Mouse (Mus musculus) mammary gland, adult 2 months (tissue): Measurements from ENCODE around the gene Pias1. TPM values are rescaled to one million over a fixed set of nuclear protein-coding genes. Genes with fewer than 3 reads are reported as not detected.

Experiments
- polyA plus RNA-seq: library from polyadenylated mRNA; depleted of rRNA; stranded (reverse); fragments of >200 nt; gene quantifications from 2 replicates; pipeline ENCODE4 v1.2.3, GENCODE M21; 2012; ENCODE audit warnings: low replicate concordance; rRNA removed

The Pias1 gene
- polyA plus RNA-seq: 16.9 and 49.7 TPM in 2 replicates

DNA sequence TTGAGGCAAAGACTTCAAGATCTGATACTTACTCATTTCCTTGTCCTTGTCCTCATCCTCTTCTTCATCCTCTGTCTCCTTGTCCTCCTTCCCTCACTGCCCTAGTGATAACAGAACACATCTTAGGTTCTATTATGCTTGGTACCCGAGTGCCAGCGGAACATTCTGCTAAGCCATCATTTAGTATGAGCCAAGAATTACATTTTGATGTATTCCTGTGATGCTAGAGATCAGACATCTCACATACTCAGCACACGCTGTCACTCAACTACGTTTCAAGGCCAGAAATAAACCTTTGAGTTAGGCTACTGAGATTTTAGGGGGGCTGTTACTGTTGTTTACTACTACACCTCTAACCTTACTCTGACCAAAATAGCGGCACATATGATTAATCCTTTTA lies at the start of gene Pias1:
Gene Pias1 (minus strand): TSS at position 101 of the 400 bp plus-strand sequence.

DNA sequence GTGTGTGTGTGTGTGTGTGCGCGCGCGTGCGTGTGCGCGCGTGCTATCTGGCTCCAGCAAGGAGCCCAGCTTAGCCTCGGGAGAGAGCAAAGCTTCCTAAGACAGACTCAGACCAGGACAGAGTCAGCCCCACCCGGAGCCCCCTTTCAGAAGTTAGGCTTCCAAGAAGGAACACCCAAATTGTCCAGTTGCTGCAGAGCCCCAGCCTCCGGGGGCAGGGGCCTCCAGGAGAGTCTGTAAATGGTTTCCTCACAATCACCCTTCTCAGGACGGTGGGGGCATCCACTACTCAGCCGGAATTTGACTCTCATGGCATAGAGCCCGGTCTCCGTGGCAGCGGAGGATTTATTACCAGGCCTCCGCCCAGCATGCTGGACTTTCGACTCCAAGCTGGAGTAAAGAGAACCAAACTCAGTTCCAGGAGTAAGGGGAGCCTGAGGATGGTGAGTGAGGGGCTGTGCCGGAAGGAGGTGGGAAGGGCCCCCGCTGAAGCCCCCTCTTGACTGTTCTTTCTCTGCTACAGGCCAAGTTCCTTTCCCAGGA lies 129.9 kb downstream of the Pias1 start, which contains the start of gene Calml4:
Gene Calml4 (plus strand): TSS at position 362 of the 543 bp plus-strand sequence.

DNA sequence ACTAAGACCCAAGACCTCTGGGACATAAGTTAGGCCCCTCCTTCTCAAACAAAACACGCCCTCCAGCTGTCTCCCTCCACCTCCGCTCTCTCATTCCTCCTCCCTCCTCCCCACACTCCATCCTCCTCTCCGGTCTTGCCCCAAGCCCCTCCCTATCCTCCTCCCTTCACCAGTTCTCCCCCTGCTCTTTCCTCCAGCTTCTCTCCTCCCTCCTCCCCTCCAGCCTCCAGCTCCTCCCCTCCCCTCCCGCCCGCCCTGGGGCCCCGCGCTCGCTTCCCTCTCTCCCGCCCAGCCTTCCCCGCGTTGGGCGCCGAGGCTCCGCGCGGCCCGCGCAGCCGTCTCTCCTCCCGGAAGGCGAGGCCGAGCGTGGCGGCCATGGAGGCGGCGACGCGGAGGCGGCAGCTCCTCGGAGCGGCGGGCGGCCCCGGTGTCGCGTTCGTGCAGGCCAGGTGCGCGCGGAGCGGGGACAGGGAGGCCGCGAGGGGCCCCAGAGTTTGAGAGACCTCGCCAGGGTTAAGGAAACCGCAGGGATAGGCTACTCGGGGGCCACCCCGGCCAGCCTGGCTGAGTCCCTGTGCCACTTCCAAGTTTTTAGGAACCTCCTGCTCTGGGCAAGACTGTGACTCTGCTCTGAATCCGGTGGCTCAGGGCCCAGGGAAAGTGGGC lies 149.1 kb downstream of the Pias1 start, which contains the start of gene Cln6:
Gene Cln6 (plus strand): TSS at position 280 of the 666 bp plus-strand sequence.

Other genes with a start within 250 kb of the Pias1 start
- gene Fem1b, start 176.0 kb downstream of the Pias1 start, polyA plus RNA-seq: 11.1 and 12.2 TPM in 2 replicates
- 58.1 and 76.2 TPM in 2 replicates for gene Cln6, start 149.1 kb downstream of the Pias1 start, polyA plus RNA-seq
- gene Calml4, start 129.8 kb downstream of the Pias1 start, polyA plus RNA-seq: 0.82 and 3.5 TPM in 2 replicates
- 0.06 and 0.18 TPM in 2 replicates for gene Skor1, start 161.0 kb upstream of the Pias1 start, polyA plus RNA-seq